Mouse (Mus musculus) G1E (cell line): ENCODE results near the gene Tti1. TPM values are rescaled to one million over a fixed set of nuclear protein-coding genes. Genes with fewer than 3 reads are reported as not detected.

Source experiments
- ATAC-seq: 2 replicates; pipeline ENCODE4 v1.8.0; 2016; ENCODE audit warnings: mild to moderate bottlenecking; ENCODE audit not compliant: insufficient number of reproducible peaks, poor library complexity, low FRiP score, severe bottlenecking; ENCODE audit errors: extremely low read depth
- DNase-seq: peaks from one replicate; pipeline ENCODE4 v3.0.0; 2012; ENCODE audit warnings: low spot score
- H3K27me3 ChIP-seq: 2 replicates; pipeline ENCODE4 v1.6.1; 2012; ENCODE audit warnings: mild to moderate bottlenecking, low read length, inconsistent platforms; ENCODE audit not compliant: insufficient read depth
- H3K36me3 ChIP-seq: replicated peaks from 2 replicates; pipeline ENCODE3; 2012; ENCODE audit warnings: mild to moderate bottlenecking, inconsistent platforms
- H3K4me1 ChIP-seq: 2 replicates; pipeline ENCODE4 v1.6.1; 2012; ENCODE audit warnings: low read depth, low read length, inconsistent platforms, mixed read lengths; ENCODE audit not compliant: insufficient read depth
- H3K4me3 ChIP-seq: 2 replicates; pipeline ENCODE4 v1.5.1; 2012; ENCODE audit warnings: low read depth, mild to moderate bottlenecking, inconsistent platforms, low read length, moderate library complexity, mixed read lengths
- H3K9me3 ChIP-seq: replicated peaks from 2 replicates; pipeline ENCODE4 v1.6.1; 2012; ENCODE audit warnings: inconsistent platforms
- CTCF ChIP-seq: IDR thresholded peaks from 2 replicates; pipeline ENCODE4 v1.5.1; 2012; ENCODE audit warnings: low read depth, low read length, inconsistent platforms, mixed read lengths
- GATA1 ChIP-seq: IDR thresholded peaks from 2 replicates; pipeline ENCODE4 v1.6.1; 2012; ENCODE audit warnings: borderline replicate concordance, low read length, inconsistent platforms, mixed read lengths
- GATA2 ChIP-seq: IDR thresholded peaks from 2 replicates; pipeline ENCODE4 v1.6.1; 2012; ENCODE audit warnings: low read depth, low read length, inconsistent platforms, borderline replicate concordance
- POLR2AphosphoS5 ChIP-seq: IDR thresholded peaks from 2 replicates; pipeline ENCODE4 v1.6.1; 2012; ENCODE audit warnings: low read depth, low read length, inconsistent platforms; ENCODE audit not compliant: insufficient replicate concordance
- TAL1 ChIP-seq: conservative IDR thresholded peaks from 2 replicates; pipeline ENCODE4 v1.6.1; 2012; ENCODE audit warnings: low read depth, low read length, inconsistent platforms, mixed read lengths
- polyA plus RNA-seq: library from polyadenylated mRNA; stranded (reverse); fragments of >175 nt; gene quantifications from 2 replicates; pipeline ENCODE4 v1.2.3, GENCODE M21; 2012
- total RNA-seq, 2 experiments: library from RNA; stranded (forward) in 1 of 2; stranded (reverse) in 1 of 2; fragments of 200-1000 nt in 1 of 2; fragments of >200 nt in 1 of 2; fragmentation: Nextera tagmentation in 1 of 2; gene quantifications; 2 replicates each; pipeline ENCODE4 v1.2.3; 2014 to 2017

The Tti1 gene
- total and polyA plus RNA-seq, 3 experiments: 9.4 to 39.7 (median 24.7) TPM

DNA sequence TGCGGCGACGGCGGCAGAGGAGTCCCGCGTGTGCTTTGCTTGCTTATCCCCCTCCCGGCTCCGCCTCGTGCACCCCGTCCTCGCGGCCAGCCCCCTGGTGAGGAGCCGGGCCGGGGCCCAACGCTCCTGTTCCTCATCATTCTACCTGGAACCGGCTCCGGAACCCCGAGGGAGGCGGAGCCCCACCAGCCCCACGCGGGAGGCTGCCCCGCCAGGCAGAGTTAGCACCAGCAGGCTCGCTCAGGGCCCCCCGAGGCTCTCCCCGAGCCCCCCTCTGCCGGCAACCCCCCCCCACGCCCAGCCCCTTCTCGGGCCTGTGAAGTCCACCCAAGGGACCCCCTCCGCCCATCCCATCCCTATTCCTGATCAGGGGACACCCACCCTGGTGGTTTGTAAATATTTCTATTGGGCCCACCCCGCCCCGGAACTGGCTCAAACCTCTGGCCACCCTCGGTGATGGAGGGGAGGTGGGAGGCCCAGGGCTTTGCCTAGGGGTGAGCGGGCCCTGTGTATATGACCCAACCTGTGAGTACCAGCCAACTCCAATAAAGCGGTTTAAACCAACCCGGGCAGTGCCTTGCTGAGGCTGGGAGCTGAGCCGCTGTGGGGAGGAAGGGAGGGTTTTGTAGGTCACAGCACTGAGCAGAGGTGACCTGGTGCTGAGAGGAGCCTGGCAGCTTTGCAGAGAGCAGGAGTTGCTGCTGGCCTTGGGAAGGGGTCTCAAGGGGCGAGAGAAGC lies 83.9 kb downstream of the Tti1 start:
- Histone ChIP-seq H3K4me3 (no peak overlapping the region), H3K36me3 (no peaks in the 10 kb centered on the region), H3K9me3 (no peaks in the 10 kb centered on the region), H3K27me3 (peaks cover 9% of the 10 kb centered on the region; the same call in 1 of the 2 replicates), H3K4me1 (no peaks in the 10 kb centered on the region)
- TF ChIP-seq TAL1: no peak
- TF ChIP-seq POLR2AphosphoS5: no peak
- no peak for TF ChIP-seq CTCF
- no peak for TF ChIP-seq GATA1
- TF ChIP-seq GATA2: no peak
- DNase-seq: no peak
- no peak for ATAC-seq

DNA sequence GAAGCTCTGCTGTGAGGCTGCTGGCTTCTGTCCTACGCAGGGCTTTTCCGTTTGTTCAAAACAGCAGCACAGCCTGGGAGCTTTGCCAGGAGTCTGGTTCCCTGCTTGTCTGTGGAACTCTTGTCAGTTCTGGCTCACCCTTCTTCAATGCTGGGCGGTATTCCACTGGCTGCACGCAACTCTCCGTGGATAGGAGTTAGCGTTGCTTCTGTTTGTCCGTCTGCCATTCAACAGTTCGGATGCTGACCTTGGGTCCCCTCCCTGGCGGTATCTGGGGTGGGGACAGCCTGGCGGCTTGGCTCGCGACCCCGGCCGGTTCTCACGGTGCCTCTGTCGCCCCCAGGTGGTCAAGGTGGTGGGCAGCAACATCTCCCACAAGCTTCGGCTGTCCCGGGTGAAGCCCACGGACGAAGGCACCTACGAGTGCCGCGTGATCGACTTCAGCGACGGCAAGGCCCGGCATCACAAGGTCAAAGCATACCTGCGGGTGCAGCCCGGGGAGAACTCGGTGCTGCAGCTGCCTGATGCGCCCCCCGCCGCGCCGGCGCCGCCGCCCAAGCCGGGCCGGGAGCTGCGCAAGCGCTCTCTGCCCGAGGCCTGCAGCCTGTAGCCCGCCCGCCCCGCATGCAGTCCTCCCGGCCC lies 84.6 kb downstream of the Tti1 start:
- Histone ChIP-seq H3K9me3 (no peaks in the 10 kb centered on the region), H3K4me1 (no peaks in the 10 kb centered on the region), H3K27me3 (peaks cover 9% of the 10 kb centered on the region; the same call in 1 of the 2 replicates), H3K4me3 (no peak overlapping the region), H3K36me3 (no peaks in the 10 kb centered on the region)
- no peak for TF ChIP-seq GATA2
- TF ChIP-seq POLR2AphosphoS5: no peak
- TF ChIP-seq CTCF: no peak
- no peak for TF ChIP-seq TAL1
- TF ChIP-seq GATA1: no peak
- no peak for DNase-seq
- no peak for ATAC-seq

DNA sequence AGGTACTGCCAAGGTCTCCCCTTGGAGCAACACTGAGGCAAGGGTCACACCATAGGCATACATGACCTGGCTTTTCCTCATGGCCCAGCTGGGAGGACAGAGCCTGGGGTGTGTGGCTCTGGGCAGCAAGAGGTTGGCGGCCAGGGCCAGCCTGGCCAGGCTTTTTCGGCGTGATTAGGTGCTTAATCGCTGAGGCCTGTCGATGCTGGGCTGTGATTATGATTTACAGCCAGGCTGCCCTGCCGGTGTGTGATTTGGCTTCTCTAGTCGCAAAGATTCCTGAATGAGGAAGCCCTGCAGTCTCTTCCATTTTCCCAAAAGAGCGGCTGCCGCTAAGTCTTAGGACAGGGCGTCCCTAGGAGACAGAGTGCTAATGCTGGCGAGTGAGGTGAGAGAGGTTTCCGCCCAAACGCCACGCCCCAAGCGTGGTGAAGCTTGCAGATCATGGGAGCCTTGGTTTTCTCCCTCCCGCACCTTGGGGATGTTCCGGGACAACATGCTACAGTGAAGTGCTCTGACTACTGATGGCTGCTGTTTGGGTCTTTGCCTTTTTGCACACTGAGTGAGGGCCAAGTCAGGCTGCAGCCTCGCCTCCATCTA lies 87.5 kb downstream of the Tti1 start:
- H3K4me1 ChIP-seq: peaks cover 3% of the 10 kb centered on the region; the same call in 1 of the 2 replicates
- H3K36me3 ChIP-seq: no peaks in the 10 kb centered on the region
- TF ChIP-seq GATA2: no peak
- TF ChIP-seq TAL1: no peak
- no peak for TF ChIP-seq GATA1
- TF ChIP-seq CTCF: no peak
- TF ChIP-seq POLR2AphosphoS5: no peak
- no peak overlapping the region for H3K4me3 ChIP-seq
- no peaks in the 10 kb centered on the region for H3K9me3 ChIP-seq
- DNase-seq (no peak), ATAC-seq (no peak)
- H3K27me3 ChIP-seq: peaks cover 9% of the 10 kb centered on the region; the same call in 1 of the 2 replicates

DNA sequence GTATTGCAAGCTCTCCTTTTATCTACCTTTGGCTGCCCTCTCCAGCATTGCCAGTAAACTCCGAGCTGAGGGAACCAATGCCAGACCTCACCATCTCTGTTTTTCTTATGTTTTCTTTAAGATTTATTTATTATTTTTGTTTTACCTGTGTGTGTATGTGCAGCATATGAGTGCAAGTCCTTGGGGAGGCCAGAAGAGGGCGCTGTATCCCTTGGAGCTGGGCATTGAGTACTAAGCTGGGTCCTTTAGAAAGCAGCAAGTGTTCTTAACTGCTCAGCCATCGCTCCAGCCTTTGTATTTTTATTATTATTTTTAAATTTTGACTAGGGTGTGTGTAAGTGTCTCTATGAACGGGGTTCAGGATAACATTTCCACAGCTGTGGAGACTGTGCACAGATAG lies 91.6 kb downstream of the Tti1 start:
- Histone ChIP-seq H3K36me3 (no peaks in the 10 kb centered on the region), H3K9me3 (no peaks in the 10 kb centered on the region), H3K27me3 (peaks cover 11% of the 10 kb centered on the region; the same call in 1 of the 2 replicates), H3K4me3 (no peak overlapping the region), H3K4me1 (peaks cover 6% of the 10 kb centered on the region; the same call in 1 of the 2 replicates)
- TF ChIP-seq GATA1 (no peak), CTCF (no peak), POLR2AphosphoS5 (no peak), GATA2 (no peak), TAL1 (no peak)
- DNase-seq (no peak), ATAC-seq (no peak)

DNA sequence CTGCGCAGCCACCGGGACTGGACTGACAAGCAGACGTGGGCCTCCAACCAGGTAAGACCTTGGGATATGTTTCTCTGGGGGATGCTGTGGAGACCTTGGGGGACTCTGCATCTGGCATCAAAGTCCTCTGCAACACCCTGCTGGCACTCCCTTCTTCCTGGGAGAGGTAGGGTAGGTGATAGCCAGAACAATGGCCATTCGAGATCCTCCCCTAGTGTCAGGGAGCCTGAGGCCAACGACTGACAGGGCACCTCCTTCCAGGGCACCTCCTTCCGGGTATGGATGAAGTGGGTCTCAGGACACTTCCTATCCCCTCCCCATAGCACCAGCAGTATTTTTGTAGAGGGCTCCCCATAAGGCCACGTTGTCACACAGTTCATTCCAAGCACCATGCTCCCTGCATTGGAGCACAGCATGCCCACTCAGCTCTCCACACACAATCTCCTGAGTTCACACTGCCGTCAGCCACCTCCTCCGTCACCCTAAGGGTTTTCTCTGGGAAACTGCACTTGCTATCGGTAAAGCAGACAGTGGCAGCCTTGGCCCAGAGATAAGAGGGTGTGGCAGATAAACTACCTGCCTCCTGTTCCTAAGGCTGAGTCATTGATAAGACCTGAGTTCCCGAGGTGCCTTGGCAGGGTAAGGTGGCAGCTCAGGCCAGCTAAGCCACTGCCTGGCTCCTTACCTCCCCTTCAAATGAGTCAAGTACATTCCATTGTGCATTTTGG lies 92.6 kb downstream of the Tti1 start:
- no peak for TF ChIP-seq CTCF
- TF ChIP-seq GATA2: no peak
- no peak for TF ChIP-seq POLR2AphosphoS5
- no peak for TF ChIP-seq GATA1
- no peak for TF ChIP-seq TAL1
- H3K4me1 ChIP-seq: peaks cover 6% of the 10 kb centered on the region; the same call in 1 of the 2 replicates
- no peaks in the 10 kb centered on the region for H3K9me3 ChIP-seq
- DNase-seq: no peak
- no peak overlapping the region for H3K4me3 ChIP-seq
- H3K27me3 ChIP-seq: peaks cover 7% of the 10 kb centered on the region; the same call in 1 of the 2 replicates
- H3K36me3 ChIP-seq: no peaks in the 10 kb centered on the region
- no peak for ATAC-seq
